Mouse (Mus musculus): Measurements from ENCODE around the gene B3gnt6. TPM values are rescaled to one million over a fixed set of nuclear protein-coding genes. Genes with fewer than 3 reads are reported as not detected.

The B3gnt6 gene
- polyA plus RNA-seq, 1 experiment from 2014 or later: 0.57 TPM

GRCm38 (mm10) chr7:98157636-98158332 lies 41.5 kb downstream of the B3gnt6 start:
- H3K4me1 ChIP-seq (ENCODE audit: control insufficient read depth, insufficient read depth, low read length): peaks cover 9% of the 10 kb centered on the region; the same call in 1 of the 2 replicates
- no peak overlapping the region for H3K4me3 ChIP-seq (ENCODE audit: low read depth, low read length)
- no peaks in the 10 kb centered on the region for H3K27me3 ChIP-seq (ENCODE audit: control insufficient read depth, insufficient read depth, low read depth, low read length)
- H3K27ac ChIP-seq (ENCODE audit: low read length): peak overlapping the region; percentile 50; the same call in 1 of the 2 replicates
- H3K9ac ChIP-seq (ENCODE audit: low read depth, low read length): no peak overlapping the region
- no peaks in the 10 kb centered on the region for H3K9me3 ChIP-seq (replicated peaks; ENCODE audit: control insufficient read depth, low read length, poor library complexity, severe bottlenecking)
- ATAC-seq: no peak
- H3K4me2 ChIP-seq (ENCODE audit: low read length): no peak overlapping the region
- WGBS: 54% methylated on average over 5 of the region's 5 CpGs
- no peaks in the 10 kb centered on the region; the same call in 1 of the 2 replicates for H3K36me3 ChIP-seq (ENCODE audit: control insufficient read depth, insufficient read depth, low read length)

- Histone ChIP-seq H3K36me3 (ENCODE audit: control insufficient read depth, insufficient read depth, low read length) (no peaks in the 10 kb centered on the region), H3K9me3 (replicated peaks; ENCODE audit: control insufficient read depth, low read length, poor library complexity, severe bottlenecking) (no peaks in the 10 kb centered on the region), H3K4me1 (ENCODE audit: control insufficient read depth, insufficient read depth, low read length) (peaks cover 9% of the 10 kb centered on the region; the same call in 1 of the 2 replicates), H3K27me3 (ENCODE audit: control insufficient read depth, insufficient read depth, low read depth, low read length) (no peaks in the 10 kb centered on the region), H3K4me3 (ENCODE audit: low read depth, low read length) (no peak overlapping the region), H3K4me2 (ENCODE audit: low read length) (no peak overlapping the region), H3K27ac (ENCODE audit: low read length) (no peak overlapping the region), H3K9ac (ENCODE audit: low read depth, low read length) (0 out of 2 replicates have a peak overlapping the region, but pooled peaks have one; percentile 0)
- no peak for ATAC-seq
- 55% methylated on average over 3 of the region's 3 CpGs for WGBS
These were observed 43.0 kb downstream of the B3gnt6 start for GRCm38 (mm10) chr7:98156280-98156665.

- Histone ChIP-seq H3K27ac (ENCODE audit: low read length) (0 out of 2 replicates have a peak overlapping the region, but pooled peaks have one; percentile 17), H3K27me3 (ENCODE audit: control insufficient read depth, insufficient read depth, low read depth, low read length) (no peaks in the 10 kb centered on the region), H3K9me3 (replicated peaks; ENCODE audit: control insufficient read depth, low read length, poor library complexity, severe bottlenecking) (no peaks in the 10 kb centered on the region), H3K4me2 (ENCODE audit: low read length) (no peak overlapping the region), H3K4me1 (ENCODE audit: control insufficient read depth, insufficient read depth, low read length) (peaks cover 9% of the 10 kb centered on the region; the same call in 1 of the 2 replicates), H3K36me3 (ENCODE audit: control insufficient read depth, insufficient read depth, low read length) (no peaks in the 10 kb centered on the region), H3K4me3 (ENCODE audit: low read depth, low read length) (no peak overlapping the region), H3K9ac (ENCODE audit: low read depth, low read length) (0 out of 2 replicates have a peak overlapping the region, but pooled peaks have one; percentile 0)
- ATAC-seq: peak; percentile 46
- 28% methylated on average over 7 of the region's 8 CpGs for WGBS
These were observed 43.6 kb downstream of the B3gnt6 start for GRCm38 (mm10) chr7:98155546-98156279.

DNA sequence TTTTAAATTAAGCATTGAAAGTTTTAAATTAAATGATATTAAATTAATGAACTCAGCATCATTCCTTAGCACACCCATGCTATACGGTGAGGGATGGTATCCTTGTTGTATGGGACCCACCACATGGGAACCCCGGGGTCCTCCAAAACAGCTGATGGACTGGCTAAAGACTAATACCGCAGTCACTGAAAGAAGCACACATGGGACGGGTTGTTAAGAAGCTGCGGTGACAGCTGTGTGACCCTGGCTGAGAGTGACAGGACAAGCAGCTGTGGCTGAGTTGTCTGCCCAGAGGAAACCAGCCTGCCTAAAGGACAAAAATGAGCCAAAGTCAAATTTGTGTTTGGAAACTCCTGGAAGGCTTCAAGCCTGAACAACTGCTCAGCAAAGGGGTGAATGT lies 45.4 kb downstream of the B3gnt6 start:
- Histone ChIP-seq H3K9ac (ENCODE audit: low read depth, low read length) (no peak overlapping the region), H3K36me3 (ENCODE audit: control insufficient read depth, insufficient read depth, low read length) (no peaks in the 10 kb centered on the region), H3K4me3 (ENCODE audit: low read depth, low read length) (no peak overlapping the region), H3K27ac (ENCODE audit: low read length) (no peak overlapping the region), H3K4me1 (ENCODE audit: control insufficient read depth, insufficient read depth, low read length) (peaks cover 16% of the 10 kb centered on the region), H3K4me2 (ENCODE audit: low read length) (no peak overlapping the region), H3K27me3 (ENCODE audit: control insufficient read depth, insufficient read depth, low read depth, low read length) (no peaks in the 10 kb centered on the region), H3K9me3 (replicated peaks; ENCODE audit: control insufficient read depth, low read length, poor library complexity, severe bottlenecking) (no peaks in the 10 kb centered on the region)
- WGBS: 77% methylated on average over 5 of the region's 5 CpGs
- ATAC-seq: no peak

DNA sequence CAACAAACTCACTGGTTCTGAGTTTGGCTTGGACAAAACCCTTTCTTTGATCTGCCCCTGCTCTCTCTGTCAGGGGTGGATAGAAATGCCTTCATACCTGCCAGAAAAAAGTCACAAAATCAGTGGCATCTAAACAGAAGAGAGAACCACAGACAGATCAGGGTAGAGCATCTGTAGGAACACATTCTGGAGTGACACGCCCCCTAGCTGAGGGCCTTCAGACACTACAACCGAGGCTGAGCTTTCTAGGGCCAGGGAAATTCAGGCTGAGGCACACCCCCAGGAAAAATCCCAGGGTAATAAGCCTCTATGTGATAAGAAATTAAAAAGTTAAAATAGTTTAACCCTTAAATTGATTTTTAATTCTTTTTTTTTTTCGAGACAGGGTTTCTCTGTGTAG lies 45.9 kb downstream of the B3gnt6 start:
- 43% methylated on average over 3 of the region's 3 CpGs for whole genome bisulfite sequencing
- Histone ChIP-seq H3K9ac (ENCODE audit: low read depth, low read length) (no peak overlapping the region), H3K4me2 (ENCODE audit: low read length) (no peak overlapping the region), H3K4me1 (ENCODE audit: control insufficient read depth, insufficient read depth, low read length) (peaks cover 16% of the 10 kb centered on the region), H3K36me3 (ENCODE audit: control insufficient read depth, insufficient read depth, low read length) (no peaks in the 10 kb centered on the region), H3K4me3 (ENCODE audit: low read depth, low read length) (no peak overlapping the region), H3K27me3 (ENCODE audit: control insufficient read depth, insufficient read depth, low read depth, low read length) (no peaks in the 10 kb centered on the region), H3K27ac (ENCODE audit: low read length) (no peak overlapping the region), H3K9me3 (replicated peaks; ENCODE audit: control insufficient read depth, low read length, poor library complexity, severe bottlenecking) (no peaks in the 10 kb centered on the region)
- ATAC-seq: no peak

DNA sequence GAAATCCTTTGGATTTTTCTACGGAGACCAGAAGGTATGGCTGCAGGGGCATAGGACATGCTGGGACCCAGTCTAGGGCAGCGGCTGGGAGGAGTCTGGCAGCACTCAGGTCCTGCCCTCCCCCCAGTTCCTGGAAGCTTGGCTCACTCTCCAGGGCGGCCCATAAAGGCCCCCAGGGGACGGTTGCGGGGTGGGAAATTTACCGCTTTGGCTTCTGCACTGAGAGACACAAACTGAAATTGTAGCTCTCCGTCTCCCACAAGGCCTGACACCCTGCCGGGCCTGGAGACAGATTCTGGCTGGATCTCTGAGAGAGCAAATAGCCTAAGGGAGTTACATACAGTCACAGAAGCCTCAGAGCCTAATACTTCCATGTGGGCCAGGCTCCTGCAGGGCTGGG lies 46.9 kb downstream of the B3gnt6 start:
- no peaks in the 10 kb centered on the region for H3K9me3 ChIP-seq (replicated peaks; ENCODE audit: control insufficient read depth, low read length, poor library complexity, severe bottlenecking)
- no peaks in the 10 kb centered on the region for H3K27me3 ChIP-seq (ENCODE audit: control insufficient read depth, insufficient read depth, low read depth, low read length)
- H3K4me2 ChIP-seq (ENCODE audit: low read length): no peak overlapping the region
- WGBS: 58% methylated on average over 8 of the region's 8 CpGs
- H3K4me3 ChIP-seq (ENCODE audit: low read depth, low read length): no peak overlapping the region
- no peaks in the 10 kb centered on the region for H3K36me3 ChIP-seq (ENCODE audit: control insufficient read depth, insufficient read depth, low read length)
- no peak for ATAC-seq
- no peak overlapping the region for H3K9ac ChIP-seq (ENCODE audit: low read depth, low read length)
- peaks cover 12% of the 10 kb centered on the region; the same call in 1 of the 2 replicates for H3K4me1 ChIP-seq (ENCODE audit: control insufficient read depth, insufficient read depth, low read length)
- no peak overlapping the region for H3K27ac ChIP-seq (ENCODE audit: low read length)

GRCm38 (mm10) chr7:98150525-98150924 lies 48.8 kb downstream of the B3gnt6 start:
- no peaks in the 10 kb centered on the region for H3K36me3 ChIP-seq (ENCODE audit: control insufficient read depth, insufficient read depth, low read length)
- no peak overlapping the region for H3K9ac ChIP-seq (ENCODE audit: low read depth, low read length)
- H3K4me1 ChIP-seq (ENCODE audit: control insufficient read depth, insufficient read depth, low read length): peaks cover 7% of the 10 kb centered on the region; the same call in 1 of the 2 replicates
- no peak overlapping the region for H3K4me3 ChIP-seq (ENCODE audit: low read depth, low read length)
- no peaks in the 10 kb centered on the region for H3K27me3 ChIP-seq (ENCODE audit: control insufficient read depth, insufficient read depth, low read depth, low read length)
- H3K9me3 ChIP-seq (replicated peaks; ENCODE audit: control insufficient read depth, low read length, poor library complexity, severe bottlenecking): no peaks in the 10 kb centered on the region
- WGBS: 43% methylated on average over 5 of the region's 5 CpGs
- no peak overlapping the region for H3K27ac ChIP-seq (ENCODE audit: low read length)
- ATAC-seq: no peak
- H3K4me2 ChIP-seq (ENCODE audit: low read length): no peak overlapping the region

GRCm38 (mm10) chr7:98149802-98150201 lies 49.5 kb downstream of the B3gnt6 start:
- Histone ChIP-seq H3K27me3 (ENCODE audit: control insufficient read depth, insufficient read depth, low read depth, low read length) (no peaks in the 10 kb centered on the region), H3K9ac (ENCODE audit: low read depth, low read length) (no peak overlapping the region), H3K36me3 (ENCODE audit: control insufficient read depth, insufficient read depth, low read length) (no peaks in the 10 kb centered on the region), H3K27ac (ENCODE audit: low read length) (no peak overlapping the region), H3K9me3 (replicated peaks; ENCODE audit: control insufficient read depth, low read length, poor library complexity, severe bottlenecking) (no peaks in the 10 kb centered on the region), H3K4me1 (ENCODE audit: control insufficient read depth, insufficient read depth, low read length) (peaks cover 7% of the 10 kb centered on the region; the same call in 1 of the 2 replicates), H3K4me3 (ENCODE audit: low read depth, low read length) (no peak overlapping the region), H3K4me2 (ENCODE audit: low read length) (no peak overlapping the region)
- WGBS: 11% methylated on average over 3 of the region's 3 CpGs
- ATAC-seq: peak; percentile 13; the same call in 1 of the 2 replicates
